Mouse (Mus musculus): ENCODE results near the gene Pknox2.

Pknox2 gene

DNA sequence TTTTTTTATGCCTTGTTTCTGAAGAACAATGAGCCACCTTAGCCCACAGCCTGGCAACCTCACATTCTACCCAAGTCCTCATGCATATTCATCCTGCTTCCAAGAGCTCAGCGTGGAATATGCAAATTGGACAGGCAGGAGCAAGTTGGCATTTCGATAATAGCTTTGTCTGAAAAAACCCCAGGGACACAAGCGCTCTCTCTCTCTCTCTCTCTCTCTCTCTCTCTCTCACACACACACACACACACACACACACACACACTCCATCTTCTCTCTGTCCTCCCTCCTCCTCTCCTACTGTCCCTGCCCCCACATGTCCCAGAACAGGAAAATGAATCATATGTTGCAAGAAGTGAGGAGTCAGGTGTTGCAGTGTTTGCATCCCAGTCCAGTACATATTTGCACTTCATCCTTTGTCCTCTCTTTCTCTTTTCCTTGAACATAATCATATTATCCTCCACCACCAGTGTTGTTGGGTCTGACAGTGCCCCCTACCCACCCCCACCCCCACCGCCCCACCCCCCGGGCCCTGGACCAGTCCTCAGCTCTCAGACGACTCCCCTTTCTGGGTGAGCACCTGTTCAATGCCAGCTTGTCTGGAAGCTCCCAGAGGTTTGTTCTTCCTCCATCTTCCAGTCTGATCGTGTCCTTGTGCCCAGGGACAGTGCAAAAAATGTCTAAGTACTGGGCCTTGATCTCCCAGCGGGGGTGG lies 265.0 kb downstream of the Pknox2 start:
- DNase-seq (ENCODE audit: low spot score) = peak; percentile 65

DNA sequence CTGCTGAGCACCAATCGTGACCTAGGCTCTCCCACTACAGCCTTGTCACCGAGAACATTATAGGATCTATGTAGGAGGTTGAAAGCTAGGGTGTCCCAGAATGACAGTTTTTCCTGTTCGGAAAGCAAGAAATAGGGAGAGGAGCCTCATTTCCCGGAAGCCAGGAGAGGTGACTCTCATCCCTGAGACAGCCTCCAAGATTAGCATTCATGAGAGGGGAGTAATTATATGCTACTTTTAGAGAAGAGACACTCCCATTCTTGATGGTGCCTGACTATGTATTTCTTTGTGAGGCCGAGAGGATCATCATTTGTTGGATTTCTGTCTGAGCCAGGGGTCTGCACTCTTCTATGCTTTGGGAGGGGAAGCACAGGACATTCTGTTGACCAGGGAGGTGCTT lies 265.6 kb downstream of the Pknox2 start:
- DNase-seq (ENCODE audit: low spot score) = no peak

DNA sequence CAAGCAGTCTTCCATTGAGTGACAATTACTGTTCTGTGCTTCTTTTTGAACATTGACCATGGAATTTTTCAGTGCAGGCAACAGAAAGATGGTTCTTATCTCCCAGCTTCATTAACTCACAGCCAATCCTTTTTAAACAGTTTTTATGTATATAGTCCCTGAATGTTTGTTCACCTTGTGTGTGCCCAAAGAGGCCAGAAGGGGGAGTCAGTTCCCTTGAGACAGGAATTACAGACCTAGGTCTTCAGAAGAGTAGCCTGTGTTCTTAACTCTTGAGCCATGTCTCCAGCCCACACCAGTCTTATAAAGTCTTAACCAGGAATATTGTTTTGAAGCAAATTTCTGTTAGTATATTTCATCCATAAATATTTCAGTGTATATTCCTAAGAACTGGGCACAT lies 270.4 kb downstream of the Pknox2 start:
- DNase-seq (ENCODE audit: low spot score) = no peak

DNA sequence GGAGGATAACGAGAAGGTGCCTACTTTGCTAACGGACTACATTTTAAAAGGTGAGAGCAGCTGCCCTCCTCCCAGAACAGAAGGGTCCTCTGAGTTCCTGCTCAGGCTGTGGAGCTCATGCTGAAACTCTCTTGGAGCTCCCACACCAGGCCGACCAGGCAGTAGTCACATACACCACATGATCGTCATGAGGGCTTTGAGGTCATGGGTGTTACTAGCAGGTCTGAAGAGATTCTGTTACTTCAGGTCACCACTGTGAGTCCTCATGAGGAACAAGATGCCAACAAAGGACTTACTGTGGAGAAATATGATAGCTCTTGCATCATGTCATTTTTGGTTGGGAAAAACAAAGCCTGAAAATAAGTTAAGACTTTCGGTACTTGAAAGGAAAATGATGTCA lies 270.9 kb downstream of the Pknox2 start:
- DNase-seq (ENCODE audit: low spot score) = no peak

- no peak for DNase-seq (ENCODE audit: low spot score)
These were observed 273.4 kb downstream of the Pknox2 start for GRCm38 (mm10) chr9:36873796-36874195.

DNA sequence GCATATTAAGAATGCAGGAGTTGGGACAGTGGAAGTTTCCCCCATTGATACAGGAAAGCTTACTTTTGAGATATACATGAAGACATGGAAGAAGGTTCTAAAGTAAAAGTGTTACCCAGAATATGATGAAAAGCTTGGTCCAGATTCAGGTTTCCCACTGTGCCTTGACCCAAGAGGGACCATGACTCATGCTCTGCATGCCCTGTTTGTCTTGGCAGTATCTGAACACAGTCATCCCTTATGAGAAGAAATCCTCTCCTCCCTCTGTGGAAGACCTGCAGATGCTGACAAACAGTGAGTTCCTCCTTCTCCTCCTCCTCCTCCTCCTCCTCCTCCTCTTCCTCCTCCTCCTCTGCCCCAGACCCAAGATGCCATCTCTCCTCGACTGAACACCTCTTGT lies 276.9 kb downstream of the Pknox2 start:
- DNase-seq (ENCODE audit: low spot score) = no peak

DNA sequence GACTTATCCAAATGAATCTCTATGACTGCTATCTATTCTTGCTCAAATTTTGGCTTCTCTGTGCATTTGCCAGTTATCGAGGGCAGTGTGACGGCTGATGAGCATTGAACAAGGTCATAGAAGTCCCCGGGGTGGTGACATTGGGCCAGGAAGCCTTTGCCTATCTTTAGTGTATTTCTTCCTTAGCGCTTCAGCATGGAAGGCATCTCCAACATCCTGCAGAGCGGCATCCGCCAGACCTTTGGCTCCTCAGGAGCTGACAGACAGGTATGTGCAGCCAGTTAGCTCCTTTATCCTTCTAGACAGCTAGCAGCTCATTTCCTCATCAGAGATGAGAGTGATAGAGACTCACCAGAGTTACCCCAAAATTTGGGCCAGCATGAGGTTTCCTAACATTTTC lies 278.5 kb downstream of the Pknox2 start:
- DNase-seq (ENCODE audit: low spot score) = no peak

DNA sequence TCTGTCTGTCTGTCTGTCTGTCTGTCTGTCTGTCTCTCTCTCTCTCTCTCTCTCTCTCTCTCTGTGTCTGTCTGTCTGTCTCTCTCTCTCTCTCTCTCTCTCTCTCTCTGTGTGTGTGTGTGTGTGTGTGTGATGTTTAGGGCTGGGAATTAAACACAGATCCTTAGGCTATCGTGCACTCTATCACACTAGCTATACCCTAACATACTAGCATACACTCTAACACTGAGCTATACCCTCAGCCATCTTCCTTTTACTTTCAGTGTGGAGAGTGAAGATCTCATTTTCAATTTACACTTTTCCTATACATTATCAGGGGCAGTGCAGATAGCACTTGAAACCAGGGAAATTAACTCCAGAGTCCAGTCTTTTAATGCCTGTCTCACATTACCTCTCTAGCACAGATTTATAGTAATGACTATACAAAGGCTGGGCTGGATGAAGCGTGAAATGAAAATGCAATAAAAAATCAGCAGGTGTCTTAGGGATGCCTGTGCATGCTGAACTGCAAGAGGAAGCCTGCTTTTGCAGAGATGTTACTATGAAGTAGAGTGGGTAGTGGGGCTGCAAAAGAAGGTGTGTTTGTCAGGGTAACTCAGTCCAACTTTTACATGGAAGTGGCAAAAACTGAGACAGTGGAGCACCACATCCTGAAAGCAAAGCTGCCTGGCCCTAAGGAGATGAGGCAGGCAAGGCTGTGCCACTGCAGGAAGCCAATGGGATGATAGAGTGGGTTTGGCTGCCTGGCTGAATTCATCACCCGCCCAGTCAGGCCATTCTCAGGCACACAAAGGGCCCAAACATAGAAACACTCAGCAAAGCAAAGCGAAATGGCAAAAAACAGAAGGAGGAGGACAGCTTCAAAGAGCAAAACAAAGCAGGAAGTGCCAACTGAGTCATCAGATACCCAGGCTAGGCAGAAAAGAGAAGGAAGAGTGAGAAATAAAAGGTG lies 282.1 kb downstream of the Pknox2 start:
- peak; percentile 48 for DNase-seq (ENCODE audit: low spot score)

- no peak for DNase-seq (ENCODE audit: low spot score)
These were observed 283.5 kb downstream of the Pknox2 start for GRCm38 (mm10) chr9:36863694-36864093.

DNA sequence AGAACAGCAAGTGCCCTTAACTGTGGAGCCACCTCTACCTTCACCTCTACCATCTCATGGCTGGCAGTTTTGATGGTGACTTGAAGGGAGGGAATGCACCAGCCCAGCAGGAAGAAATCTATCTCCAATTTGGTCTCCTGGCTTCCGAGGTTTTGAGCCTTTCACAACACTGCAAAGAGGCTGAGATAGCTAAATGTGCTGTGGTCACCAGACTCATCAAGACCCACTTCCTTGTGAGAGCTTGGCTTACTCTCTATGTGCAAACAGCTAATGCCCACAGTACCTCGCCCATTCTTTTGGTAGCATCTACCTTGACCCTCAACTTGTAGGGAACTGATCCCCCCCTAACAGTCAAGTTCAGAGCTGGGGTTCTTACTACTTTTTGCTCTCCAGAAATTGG lies 284.6 kb downstream of the Pknox2 start:
- DNase-seq (ENCODE audit: low spot score) = no peak

GRCm38 (mm10) chr9:36858677-36859076 lies 288.5 kb downstream of the Pknox2 start:
- DNase-seq (ENCODE audit: low spot score) = peak; percentile 38

GRCm38 (mm10) chr9:36857476-36858117 lies 289.6 kb downstream of the Pknox2 start:
- no peak for DNase-seq (ENCODE audit: low spot score)

DNA sequence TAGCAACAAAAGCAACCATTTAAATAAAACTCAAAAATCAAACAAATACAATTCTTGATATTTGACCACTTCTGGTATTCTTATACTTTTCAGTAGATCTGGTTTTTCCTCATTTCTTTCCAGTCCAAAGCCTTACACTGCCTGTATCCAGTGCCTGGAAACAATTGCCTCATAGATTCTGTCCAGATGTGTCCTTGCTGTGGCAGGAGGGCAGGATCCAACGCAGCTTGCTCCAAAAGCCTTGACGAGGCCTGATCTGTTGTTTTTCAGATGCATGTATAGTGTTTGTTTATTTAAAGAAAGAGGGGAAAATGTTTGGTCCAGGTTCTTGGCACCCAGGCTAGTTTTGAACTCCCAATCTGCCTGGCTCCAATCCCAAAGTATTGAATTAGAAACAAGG lies 290.9 kb downstream of the Pknox2 start:
- no peak for DNase-seq (ENCODE audit: low spot score)

GRCm38 (mm10) chr9:36852175-36852574 lies 295.0 kb downstream of the Pknox2 start:
- no peak for DNase-seq (ENCODE audit: low spot score)

- peak; percentile 60 for DNase-seq (ENCODE audit: low spot score)
These were observed 297.1 kb downstream of the Pknox2 start for GRCm38 (mm10) chr9:36850091-36850490.

GRCm38 (mm10) chr9:36848661-36849060 lies 298.5 kb downstream of the Pknox2 start:
- DNase-seq (ENCODE audit: low spot score) = no peak

DNA sequence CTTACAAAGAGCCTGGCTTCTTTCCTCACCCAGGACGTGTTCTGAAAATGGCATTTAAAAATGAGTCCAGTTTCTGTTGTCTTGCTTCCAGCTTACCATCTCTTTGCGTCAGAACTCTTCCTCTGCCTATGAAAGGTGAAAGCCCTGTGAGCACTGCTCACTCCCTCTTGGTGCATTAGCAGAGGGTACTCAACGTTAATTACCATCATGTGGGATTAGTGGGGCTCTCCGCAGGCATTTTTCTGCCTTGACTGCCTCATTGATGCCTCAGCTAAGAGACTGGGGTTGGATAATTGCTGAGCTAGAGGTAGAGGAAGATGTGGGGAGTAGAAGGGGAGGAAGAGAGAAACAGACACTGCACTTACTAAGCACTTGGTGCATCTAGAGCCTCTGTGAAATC lies 300.9 kb downstream of the Pknox2 start:
- DNase-seq (ENCODE audit: low spot score) = no peak
